Mouse (Mus musculus) ES-Bruce4 (cell line): ENCODE measurements around the gene Hmgcll1.

ENCODE experiments used
- CTCF ChIP-seq: IDR thresholded peaks from one replicate; pipeline ENCODE4 v1.8.1; 2011; ENCODE audit warnings: low read depth, low read length
- EP300 ChIP-seq: IDR thresholded peaks from 2 replicates; pipeline ENCODE4 v1.6.1; 2011; ENCODE audit warnings: low read depth, low read length; ENCODE audit not compliant: insufficient read depth
- POLR2A ChIP-seq: IDR thresholded peaks from one replicate; pipeline ENCODE4 v1.8.1; 2011; ENCODE audit warnings: low read length; ENCODE audit not compliant: insufficient read depth

DNA sequence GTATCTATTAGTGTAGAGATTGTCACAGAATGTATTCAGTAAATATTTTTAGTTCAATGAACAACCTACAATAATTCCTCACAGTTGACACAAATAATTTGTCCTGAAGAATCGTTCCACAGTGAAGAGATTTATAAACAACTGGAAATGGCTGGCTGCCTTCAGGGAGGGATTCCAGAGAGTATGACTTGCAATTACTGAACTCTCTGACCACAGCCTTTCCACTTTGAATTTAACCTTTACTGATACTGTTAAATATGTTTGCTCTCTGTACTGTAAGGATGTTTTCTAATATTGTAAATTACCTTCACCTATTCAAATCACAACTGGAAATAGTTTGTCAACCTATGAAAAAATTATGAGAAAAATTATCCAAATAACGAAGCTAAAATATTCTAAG is 76.9 kb downstream of the Hmgcll1 start:
- TF ChIP-seq POLR2A (no peak), EP300 (no peak), CTCF (no peak)
